Mouse (Mus musculus): ENCODE measurements at regions not wholly inside any gene's neighbourhood (a gene's known extent, or its start where the extent isn't known, plus 50 kb on each side); places are given as distances from the start of the nearest gene placed in this dataset.

GRCm38 (mm10) chr6:66012675-66013074 is 60.3 kb downstream of the 4930544G11Rik start:
- DNase-seq: no peak

DNA sequence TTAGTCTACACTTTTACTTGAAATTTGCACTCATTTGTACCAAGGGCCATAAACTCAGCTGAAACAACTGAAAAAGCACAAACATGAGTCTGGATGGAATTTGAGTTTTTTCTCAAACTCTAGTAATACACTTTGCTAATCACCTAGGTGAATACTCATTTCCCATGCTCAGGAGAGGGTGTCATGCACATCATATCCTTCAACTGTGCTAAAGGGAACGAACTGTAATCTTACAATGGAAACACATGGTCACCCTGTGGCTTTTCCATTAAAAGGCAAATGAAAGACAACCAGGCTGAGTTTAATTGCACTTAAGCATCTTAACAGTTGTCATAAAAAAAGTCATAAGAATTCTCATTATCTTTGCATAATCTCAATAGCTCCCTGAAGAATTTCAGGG is 71.1 kb downstream of the 4930544G11Rik start:
- no peak for DNase-seq

GRCm38 (mm10) chr6:66036789-66037188 is 84.4 kb downstream of the 4930544G11Rik start:
- no peak for DNase-seq

DNA sequence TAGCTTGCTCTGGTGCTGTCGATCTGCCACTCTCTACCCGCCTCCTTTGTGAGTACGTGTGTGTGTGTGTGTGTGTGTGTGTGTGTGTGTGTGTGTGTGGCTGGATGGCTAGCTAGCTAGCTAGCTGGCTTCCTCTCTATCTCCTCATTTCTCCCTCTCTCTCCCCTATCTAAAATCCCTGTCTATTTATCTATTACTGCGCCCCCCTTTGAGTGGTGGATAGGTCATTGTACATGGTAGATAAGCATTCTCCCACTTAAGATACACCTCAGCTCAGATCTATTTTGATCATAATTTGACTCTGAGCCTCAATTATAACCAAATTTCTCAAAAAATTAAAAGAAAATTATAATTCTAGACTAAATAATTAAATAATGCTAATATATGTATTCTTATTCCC is 99.4 kb downstream of the 4930544G11Rik start:
- no peak for DNase-seq

GRCm38 (mm10) chr6:66052386-66052785 is 100.0 kb downstream of the 4930544G11Rik start:
- no peak for DNase-seq

GRCm38 (mm10) chr6:66053197-66053596 is 100.8 kb downstream of the 4930544G11Rik start:
- no peak for DNase-seq

- no peak for DNase-seq
These were observed 116.5 kb downstream of the 4930544G11Rik start for GRCm38 (mm10) chr6:66068874-66069273.

DNA sequence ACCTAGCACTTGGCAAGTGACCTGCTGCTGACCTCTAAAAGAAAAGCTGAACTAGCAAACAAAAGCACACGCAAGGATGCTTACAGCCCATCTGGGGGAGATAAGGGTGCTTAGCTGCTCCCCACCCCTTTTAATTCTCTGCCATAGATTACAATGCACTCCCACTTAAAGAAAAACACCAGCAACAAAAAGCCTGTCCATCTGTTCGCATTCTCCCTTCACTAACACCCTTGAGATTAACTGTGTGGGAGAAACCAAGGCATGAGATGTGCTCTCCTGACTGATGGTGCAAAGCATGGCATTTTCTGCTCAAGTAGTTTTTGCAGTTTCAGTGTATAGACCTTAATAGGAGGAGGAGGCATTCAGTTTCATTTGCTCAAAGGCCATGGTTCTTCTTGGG is 125.0 kb downstream of the 4930544G11Rik start:
- no peak for DNase-seq

GRCm38 (mm10) chr6:66078769-66079168 is 126.4 kb downstream of the 4930544G11Rik start:
- DNase-seq: no peak

GRCm38 (mm10) chr6:66101555-66102071 is 149.2 kb downstream of the 4930544G11Rik start:
- DNase-seq: no peak

GRCm38 (mm10) chr6:66114366-66114765 is 162.0 kb downstream of the 4930544G11Rik start:
- DNase-seq: no peak

DNA sequence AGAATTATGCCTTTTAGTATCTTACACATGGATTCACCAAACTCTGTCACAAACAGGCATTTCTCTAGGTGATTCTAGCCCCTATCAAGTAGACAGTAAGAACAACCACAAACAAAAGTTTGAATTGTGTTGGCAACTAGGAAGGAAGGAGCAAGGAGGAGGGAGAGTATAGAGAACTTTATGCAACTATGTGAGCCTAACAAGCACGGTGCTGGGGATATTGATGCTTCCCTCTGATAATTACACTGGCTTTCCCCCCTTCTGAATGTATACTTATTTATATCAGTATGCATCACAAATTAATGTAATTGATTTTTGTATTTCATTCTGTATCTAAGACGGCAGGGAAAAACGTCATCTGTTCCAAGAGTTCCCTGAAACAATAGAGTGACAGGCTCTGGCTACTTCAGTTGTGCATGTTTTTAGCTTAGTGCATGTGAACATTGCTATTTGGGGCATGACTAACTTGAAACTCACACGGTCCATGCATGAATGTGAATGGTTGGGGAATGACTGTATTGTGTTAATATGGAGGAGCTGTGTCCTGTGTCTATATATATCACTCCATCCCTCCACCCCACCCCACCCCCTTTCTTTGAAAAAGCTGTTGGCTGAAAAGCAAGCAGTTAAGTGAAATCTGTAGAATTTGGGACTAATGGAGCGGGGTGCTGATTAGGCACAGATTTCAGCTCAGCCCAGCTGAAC is 169.2 kb downstream of the 4930544G11Rik start:
- no peak for DNase-seq

DNA sequence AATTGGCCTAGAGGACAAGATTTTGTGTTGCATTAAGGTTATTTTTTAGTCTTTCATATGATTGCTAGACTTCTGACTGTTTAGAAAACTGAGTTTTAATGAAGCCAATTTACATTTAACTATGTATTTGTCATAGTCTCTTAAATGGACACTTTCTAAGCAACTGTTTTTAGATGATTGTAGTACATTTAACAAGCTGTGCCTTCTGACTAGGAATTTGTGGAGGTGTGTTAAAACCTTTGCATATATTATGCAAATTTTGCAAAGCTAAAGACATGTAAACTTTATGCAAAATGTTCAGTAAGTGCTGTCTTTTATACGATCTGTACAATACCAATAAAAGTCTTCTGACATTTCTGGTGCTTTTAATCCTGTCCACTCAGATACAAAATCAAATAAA is 171.9 kb downstream of the 4930544G11Rik start:
- no peak for DNase-seq

DNA sequence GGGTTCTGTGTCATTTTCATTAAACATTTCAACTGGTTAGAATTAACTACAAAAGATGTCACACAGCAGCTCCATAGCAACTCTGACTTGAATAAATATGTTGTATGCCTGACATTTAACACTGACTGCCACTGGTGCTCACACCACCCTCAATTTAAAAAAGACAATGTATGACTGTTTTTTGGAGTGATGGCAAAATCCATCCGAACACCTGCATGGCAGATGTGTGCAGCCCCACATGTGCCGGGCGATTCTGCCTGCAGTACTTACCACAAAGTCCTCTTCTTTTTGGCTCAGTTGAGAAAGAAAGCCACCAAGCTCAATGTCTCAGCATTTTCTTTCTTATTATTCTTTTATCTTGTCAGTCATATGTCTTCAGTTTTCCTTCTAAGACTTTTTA is 199.4 kb downstream of the 4930544G11Rik start:
- no peak for DNase-seq

- no peak for DNase-seq
These were observed 202.4 kb downstream of the 4930544G11Rik start for GRCm38 (mm10) chr6:66154831-66155230.

GRCm38 (mm10) chr6:66160805-66161204 is 208.4 kb downstream of the 4930544G11Rik start:
- DNase-seq: no peak

- no peak for DNase-seq
These were observed 216.5 kb downstream of the 4930544G11Rik start for GRCm38 (mm10) chr6:66168913-66169312.

DNA sequence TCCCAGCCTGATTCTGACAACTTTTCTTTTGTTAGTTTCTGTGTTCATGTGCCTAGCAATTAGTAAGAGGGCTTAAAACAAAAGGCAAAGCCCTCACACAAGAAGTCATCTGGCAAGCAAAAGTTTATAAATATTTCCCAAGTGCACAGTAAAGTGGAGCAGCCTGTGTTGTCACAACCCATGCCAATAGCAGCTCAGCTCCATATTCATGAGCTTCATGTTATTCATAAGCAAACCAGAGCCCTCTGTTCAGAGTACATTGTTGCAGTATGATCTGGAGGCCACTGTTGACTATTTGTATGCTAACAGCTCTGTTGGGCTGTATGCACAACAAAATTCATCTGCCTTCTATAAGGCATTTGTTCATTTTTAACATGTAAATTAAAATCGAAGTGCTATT is 245.6 kb downstream of the 4930544G11Rik start:
- no peak for DNase-seq

DNA sequence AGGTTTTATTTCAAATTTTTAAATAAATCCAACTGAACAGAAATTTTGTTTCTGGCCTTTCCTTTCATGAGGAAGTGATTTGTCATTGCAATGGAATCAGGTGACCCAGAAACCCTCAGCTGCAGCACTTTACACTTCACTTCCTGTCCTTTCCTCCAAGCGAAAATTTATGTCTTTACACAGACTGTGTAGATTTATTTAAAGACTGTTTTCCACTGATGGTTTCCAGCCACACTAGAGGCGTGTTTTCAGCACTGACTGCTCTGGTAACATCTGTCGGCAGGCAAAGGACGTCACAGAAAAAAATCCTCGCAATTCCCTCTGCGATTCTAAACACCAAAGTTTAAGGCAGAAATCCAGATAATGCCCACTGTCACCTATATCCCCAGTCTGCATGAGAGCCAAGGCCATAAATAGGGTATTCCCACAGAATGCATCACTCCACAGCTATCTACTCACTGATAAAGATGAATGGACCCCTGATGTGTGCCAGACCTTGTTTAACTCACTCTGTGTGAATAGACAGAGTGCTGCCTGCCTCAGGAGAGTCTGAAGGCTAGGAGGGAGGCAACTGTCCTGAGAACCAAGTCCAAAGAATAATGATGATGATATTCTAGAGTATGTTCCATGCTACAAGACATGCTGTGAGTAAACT is 247.9 kb downstream of the 4930544G11Rik start:
- DNase-seq: no peak

DNA sequence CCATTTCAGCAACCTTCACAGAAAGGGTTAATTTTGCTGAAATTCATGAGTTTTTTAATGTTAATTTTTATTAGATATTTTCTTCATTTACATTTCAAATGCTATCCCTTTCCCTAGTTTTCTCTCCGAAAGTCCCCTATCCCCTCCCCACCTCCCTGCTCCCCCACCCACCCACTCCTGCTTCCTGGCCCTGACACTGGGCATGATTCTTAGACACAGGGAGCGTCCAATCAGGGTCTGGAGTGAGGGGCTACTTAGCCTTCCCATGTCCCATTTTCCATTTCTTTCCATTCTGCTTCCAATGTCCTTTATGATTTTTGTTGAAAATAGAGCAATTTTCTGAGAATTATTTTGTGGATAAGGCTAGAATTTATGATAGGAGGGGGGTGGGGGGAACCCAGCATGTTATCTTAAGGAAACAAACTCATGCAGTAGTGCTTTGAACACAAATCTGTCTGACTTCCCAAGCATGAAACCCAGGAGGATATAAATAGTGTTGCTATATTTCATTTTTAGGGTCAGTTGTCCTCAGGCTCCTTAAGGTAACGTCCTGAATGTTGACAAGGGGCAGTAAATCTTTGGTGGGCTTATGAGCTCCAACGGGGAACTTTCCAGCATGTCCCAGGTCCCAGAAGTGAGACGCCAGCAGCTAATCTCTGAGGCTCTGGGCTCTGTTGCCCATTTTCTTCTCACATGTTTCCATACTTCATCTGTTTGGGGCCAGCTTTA is 254.0 kb downstream of the 4930544G11Rik start:
- no peak for DNase-seq

DNA sequence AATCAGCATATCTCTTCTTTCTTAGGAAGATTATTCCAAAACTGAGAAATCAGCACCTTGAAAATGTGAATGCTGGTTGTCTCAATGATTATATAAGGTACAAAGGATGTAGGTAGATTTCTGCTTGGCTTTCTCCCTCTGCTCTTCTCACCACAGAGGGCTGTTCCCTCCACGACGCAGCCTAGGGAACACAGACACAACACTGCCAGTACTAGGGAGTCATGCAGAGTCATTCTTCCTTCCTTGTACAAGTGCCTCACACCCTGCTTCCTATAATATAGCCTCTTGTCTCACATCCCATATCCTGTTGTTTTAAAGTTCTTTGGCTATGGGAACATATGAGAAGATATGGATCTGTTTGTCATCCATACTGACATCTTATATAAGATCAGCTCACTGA is 265.1 kb downstream of the 4930544G11Rik start:
- DNase-seq: no peak

GRCm38 (mm10) chr6:66224164-66224903 is 271.9 kb downstream of the 4930544G11Rik start:
- no peak for DNase-seq

DNA sequence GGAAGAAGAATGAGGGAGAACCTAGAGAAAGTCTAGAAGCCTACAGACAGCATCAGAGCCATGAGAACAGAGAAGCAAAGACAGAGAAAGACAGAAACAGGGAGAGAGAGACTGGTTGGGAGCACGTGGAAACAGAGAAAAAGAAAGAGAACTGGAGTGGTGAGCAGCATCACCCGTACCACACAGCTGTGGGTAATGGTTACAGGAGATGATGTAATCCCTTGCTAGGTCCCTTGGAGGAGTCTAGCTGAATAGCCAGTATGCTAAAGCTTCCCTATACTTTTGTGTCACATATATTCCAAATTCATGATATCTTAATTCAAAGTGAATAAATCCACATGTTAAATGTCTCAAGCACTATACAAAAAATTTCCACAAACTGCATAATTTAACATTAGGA is 284.0 kb downstream of the 4930544G11Rik start:
- DNase-seq: no peak

Measured in cerebellum, adult 8-10 months (tissue).